Mouse (Mus musculus) CH12.LX (cell line): ENCODE results near the gene Zdhhc12.

Experiments
- KAT2A ChIP-seq: IDR thresholded peaks from 2 replicates; pipeline ENCODE4 v1.6.1; 2012; ENCODE audit warnings: low read length, improper control_type of control experiment, inconsistent platforms; ENCODE audit not compliant: insufficient replicate concordance
- RAD21 ChIP-seq: IDR thresholded peaks from 2 replicates; pipeline ENCODE4 v1.6.1; 2011; ENCODE audit warnings: low read depth, mild to moderate bottlenecking, low read length, improper control_type of control experiment, moderate library complexity

DNA sequence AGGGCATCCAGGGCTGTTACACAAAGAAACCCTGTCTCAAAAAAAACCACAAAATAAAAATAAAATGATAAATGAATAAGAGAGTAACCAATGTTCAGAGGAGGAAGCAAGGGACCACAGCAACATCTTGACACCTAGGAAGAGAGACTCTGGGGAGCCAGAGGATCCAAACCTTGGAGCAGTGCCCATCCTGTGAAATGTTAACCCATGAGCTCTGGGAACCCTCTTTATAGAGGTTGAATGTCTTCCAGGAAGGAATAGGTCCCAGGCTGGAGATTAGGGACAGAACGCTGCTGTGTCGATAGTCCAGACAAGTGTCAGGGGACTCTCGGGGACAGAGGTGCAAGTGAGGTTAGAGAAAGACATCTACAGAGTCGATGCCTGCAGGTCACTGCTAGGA, 26.8 kb upstream of the Zdhhc12 start:
- no peak for TF ChIP-seq KAT2A
- no peak for TF ChIP-seq RAD21
